Mouse (Mus musculus): ENCODE measurements around the gene Erc2. TPM values are rescaled to one million over a fixed set of nuclear protein-coding genes. Genes with fewer than 3 reads are reported as not detected.

The Erc2 gene
- total and polyA plus RNA-seq, 2 experiments from 2014 or later: 94.0 to 119 TPM

GRCm38 (mm10) chr14:27727541-27727940, 105.3 kb downstream of the Erc2 start:
- WGBS: 84% methylated on average over 8 of the region's 8 CpGs
- Histone ChIP-seq H3K9me3 (ENCODE audit: low read length) (no peaks in the 10 kb centered on the region), H3K4me3 (ENCODE audit: low read depth, low read length) (no peak overlapping the region), H3K4me2 (ENCODE audit: low read depth, low read length, poor library complexity, severe bottlenecking) (no peak overlapping the region), H3K4me1 (ENCODE audit: insufficient read depth, low read length) (no peaks in the 10 kb centered on the region), H3K36me3 (ENCODE audit: insufficient read depth, low read length) (no peaks in the 10 kb centered on the region), H3K27me3 (ENCODE audit: insufficient read depth, low read length) (no peaks in the 10 kb centered on the region), H3K27ac (ENCODE audit: low read depth, low read length) (no peak overlapping the region), H3K9ac (replicated peaks; ENCODE audit: low read length, poor library complexity, severe bottlenecking) (no peak overlapping the region)
- no peak for TF ChIP-seq CTCF (IDR thresholded peaks at IDR 0.05)
- no peak for DNase-seq (ENCODE audit: low spot score)
- ATAC-seq (ENCODE audit: low FRiP score): no peak

GRCm38 (mm10) chr14:27731086-27731485, 108.9 kb downstream of the Erc2 start:
- H3K9me3 ChIP-seq (ENCODE audit: low read length): no peaks in the 10 kb centered on the region
- TF ChIP-seq CTCF (IDR thresholded peaks at IDR 0.05): no peak
- DNase-seq (ENCODE audit: low spot score) (no peak), ATAC-seq (ENCODE audit: low FRiP score) (no peak)
- no peaks in the 10 kb centered on the region for H3K4me1 ChIP-seq (ENCODE audit: insufficient read depth, low read length)
- no peak overlapping the region for H3K4me3 ChIP-seq (ENCODE audit: low read depth, low read length)
- 65% methylated on average over 4 of the region's 4 CpGs for WGBS
- H3K27me3 ChIP-seq (ENCODE audit: insufficient read depth, low read length): no peaks in the 10 kb centered on the region
- no peak overlapping the region for H3K27ac ChIP-seq (ENCODE audit: low read depth, low read length)
- no peak overlapping the region for H3K9ac ChIP-seq (replicated peaks; ENCODE audit: low read length, poor library complexity, severe bottlenecking)
- no peaks in the 10 kb centered on the region for H3K36me3 ChIP-seq (ENCODE audit: insufficient read depth, low read length)
- H3K4me2 ChIP-seq (ENCODE audit: low read depth, low read length, poor library complexity, severe bottlenecking): no peak overlapping the region

GRCm38 (mm10) chr14:27739436-27739835, 117.2 kb downstream of the Erc2 start:
- no peaks in the 10 kb centered on the region; the same call in none of the 2 replicates for H3K4me1 ChIP-seq (ENCODE audit: insufficient read depth, low read length)
- H3K36me3 ChIP-seq (ENCODE audit: insufficient read depth, low read length): no peaks in the 10 kb centered on the region
- peak; percentile 41 for DNase-seq (ENCODE audit: low spot score)
- H3K9me3 ChIP-seq (ENCODE audit: low read length): no peaks in the 10 kb centered on the region
- H3K27ac ChIP-seq (ENCODE audit: low read depth, low read length): no peak overlapping the region
- H3K4me3 ChIP-seq (ENCODE audit: low read depth, low read length): no peak overlapping the region
- no peak for TF ChIP-seq CTCF (IDR thresholded peaks at IDR 0.05)
- no peak overlapping the region for H3K4me2 ChIP-seq (ENCODE audit: low read depth, low read length, poor library complexity, severe bottlenecking)
- ATAC-seq (ENCODE audit: low FRiP score): no peak
- H3K27me3 ChIP-seq (ENCODE audit: insufficient read depth, low read length): no peaks in the 10 kb centered on the region
- no peak overlapping the region for H3K9ac ChIP-seq (replicated peaks; ENCODE audit: low read length, poor library complexity, severe bottlenecking)
- WGBS: 16% methylated on average over 1 of the region's 1 CpGs

GRCm38 (mm10) chr14:27741248-27741916, 119.2 kb downstream of the Erc2 start:
- Histone ChIP-seq H3K36me3 (ENCODE audit: insufficient read depth, low read length) (no peaks in the 10 kb centered on the region), H3K27ac (ENCODE audit: low read depth, low read length) (no peak overlapping the region), H3K9me3 (ENCODE audit: low read length) (no peaks in the 10 kb centered on the region), H3K4me2 (ENCODE audit: low read depth, low read length, poor library complexity, severe bottlenecking) (no peak overlapping the region), H3K4me1 (ENCODE audit: insufficient read depth, low read length) (no peaks in the 10 kb centered on the region; the same call in none of the 2 replicates), H3K9ac (replicated peaks; ENCODE audit: low read length, poor library complexity, severe bottlenecking) (no peak overlapping the region), H3K4me3 (ENCODE audit: low read depth, low read length) (no peak overlapping the region), H3K27me3 (ENCODE audit: insufficient read depth, low read length) (no peaks in the 10 kb centered on the region)
- ATAC-seq (ENCODE audit: low FRiP score) (no peak), DNase-seq (ENCODE audit: low spot score) (peak; percentile 86)
- 22% methylated on average over 3 of the region's 3 CpGs for WGBS
- peak; percentile 92 for TF ChIP-seq CTCF (IDR thresholded peaks at IDR 0.05)

- Histone ChIP-seq H3K27ac (ENCODE audit: low read depth, low read length) (no peak overlapping the region), H3K4me3 (ENCODE audit: low read depth, low read length) (no peak overlapping the region), H3K36me3 (ENCODE audit: insufficient read depth, low read length) (no peaks in the 10 kb centered on the region), H3K9me3 (ENCODE audit: low read length) (no peaks in the 10 kb centered on the region), H3K4me1 (ENCODE audit: insufficient read depth, low read length) (no peaks in the 10 kb centered on the region), H3K4me2 (ENCODE audit: low read depth, low read length, poor library complexity, severe bottlenecking) (no peak overlapping the region), H3K9ac (replicated peaks; ENCODE audit: low read length, poor library complexity, severe bottlenecking) (no peak overlapping the region), H3K27me3 (ENCODE audit: insufficient read depth, low read length) (no peaks in the 10 kb centered on the region)
- WGBS: 81% methylated on average over 1 of the region's 1 CpGs
- TF ChIP-seq CTCF (IDR thresholded peaks at IDR 0.05): no peak
- DNase-seq (ENCODE audit: low spot score) (no peak), ATAC-seq (ENCODE audit: low FRiP score) (no peak)
Measured at GRCm38 (mm10) chr14:27754340-27754739, 132.1 kb downstream of the Erc2 start.

- H3K27me3 ChIP-seq (ENCODE audit: insufficient read depth, low read length): no peaks in the 10 kb centered on the region
- ATAC-seq (ENCODE audit: low FRiP score): no peak
- H3K9ac ChIP-seq (replicated peaks; ENCODE audit: low read length, poor library complexity, severe bottlenecking): no peak overlapping the region
- H3K9me3 ChIP-seq (ENCODE audit: low read length): no peaks in the 10 kb centered on the region
- no peaks in the 10 kb centered on the region for H3K36me3 ChIP-seq (ENCODE audit: insufficient read depth, low read length)
- no peaks in the 10 kb centered on the region for H3K4me1 ChIP-seq (ENCODE audit: insufficient read depth, low read length)
- no peak overlapping the region for H3K4me3 ChIP-seq (ENCODE audit: low read depth, low read length)
- no peak for DNase-seq (ENCODE audit: low spot score)
- H3K27ac ChIP-seq (ENCODE audit: low read depth, low read length): no peak overlapping the region
- no peak for TF ChIP-seq CTCF (IDR thresholded peaks at IDR 0.05)
- no peak overlapping the region for H3K4me2 ChIP-seq (ENCODE audit: low read depth, low read length, poor library complexity, severe bottlenecking)
- 92% methylated on average over 5 of the region's 5 CpGs for WGBS
Measured at GRCm38 (mm10) chr14:27756901-27757300, 134.7 kb downstream of the Erc2 start.

All from midbrain, postnatal 0 days (tissue).